Mouse (Mus musculus): ENCODE results near the gene Polr3b. TPM values are rescaled to one million over a fixed set of nuclear protein-coding genes. Genes with fewer than 3 reads are reported as not detected.
A peak's percentile ranks its signal among the peaks of the same experiment; 100 is the strongest.

Polr3b gene
- polyA plus RNA-seq, 2 experiments, result 10.6 to 13.5 TPM

- Histone ChIP-seq H3K4me3 (replicated peaks; ENCODE audit: low read length) (no peak overlapping the region), H3K27ac (replicated peaks; ENCODE audit: low read depth, low read length) (no peak overlapping the region), H3K4me1 (ENCODE audit: control insufficient read depth, insufficient read depth, low read length) (no peaks in the 10 kb centered on the region), H3K27me3 (ENCODE audit: control insufficient read depth, insufficient read depth, low read length) (no peaks in the 10 kb centered on the region), H3K9ac (ENCODE audit: low read depth, low read length, severe bottlenecking) (no peak overlapping the region), H3K36me3 (ENCODE audit: control insufficient read depth, insufficient read depth, low read length) (peaks cover 44% of the 10 kb centered on the region), H3K4me2 (replicated peaks; ENCODE audit: low read depth, low read length, severe bottlenecking) (no peak overlapping the region), H3K9me3 (ENCODE audit: control insufficient read depth, low read length) (no peaks in the 10 kb centered on the region)
- WGBS, result 66% methylated on average over 5 of the region's 5 CpGs
- TF ChIP-seq POLR2A (IDR thresholded peaks at IDR 0.05; ENCODE audit: borderline replicate concordance, extremely low read depth, insufficient read depth, insufficient read length), result no peak
- DNase-seq (ENCODE audit: low spot score), result peak; percentile 38
- no peak for ATAC-seq (ENCODE audit: low FRiP score, low read depth)
Observed at GRCm38 (mm10) chr10:84631182-84631581, 9.1 kb downstream of the Polr3b start.

GRCm38 (mm10) chr10:84632005-84632404 is 9.9 kb downstream of the Polr3b start:
- DNase-seq (ENCODE audit: low spot score) (no peak), ATAC-seq (ENCODE audit: low FRiP score, low read depth) (no peak)
- Histone ChIP-seq H3K27me3 (ENCODE audit: control insufficient read depth, insufficient read depth, low read length) (no peaks in the 10 kb centered on the region), H3K9ac (ENCODE audit: low read depth, low read length, severe bottlenecking) (no peak overlapping the region), H3K4me1 (ENCODE audit: control insufficient read depth, insufficient read depth, low read length) (no peaks in the 10 kb centered on the region), H3K27ac (replicated peaks; ENCODE audit: low read depth, low read length) (no peak overlapping the region), H3K4me3 (replicated peaks; ENCODE audit: low read length) (no peak overlapping the region), H3K36me3 (ENCODE audit: control insufficient read depth, insufficient read depth, low read length) (peaks cover 51% of the 10 kb centered on the region), H3K9me3 (ENCODE audit: control insufficient read depth, low read length) (no peaks in the 10 kb centered on the region), H3K4me2 (replicated peaks; ENCODE audit: low read depth, low read length, severe bottlenecking) (no peak overlapping the region)
- no peak for TF ChIP-seq POLR2A (IDR thresholded peaks at IDR 0.05; ENCODE audit: borderline replicate concordance, extremely low read depth, insufficient read depth, insufficient read length)
- 87% methylated on average over 4 of the region's 4 CpGs for WGBS

- no peaks in the 10 kb centered on the region for H3K4me1 ChIP-seq (ENCODE audit: control insufficient read depth, insufficient read depth, low read length)
- H3K4me3 ChIP-seq (replicated peaks; ENCODE audit: low read length), result no peak overlapping the region
- ATAC-seq (ENCODE audit: low FRiP score, low read depth) (no peak), DNase-seq (ENCODE audit: low spot score) (no peak)
- no peaks in the 10 kb centered on the region for H3K9me3 ChIP-seq (ENCODE audit: control insufficient read depth, low read length)
- H3K27ac ChIP-seq (replicated peaks; ENCODE audit: low read depth, low read length), result no peak overlapping the region
- H3K4me2 ChIP-seq (replicated peaks; ENCODE audit: low read depth, low read length, severe bottlenecking), result no peak overlapping the region
- H3K9ac ChIP-seq (ENCODE audit: low read depth, low read length, severe bottlenecking), result no peak overlapping the region
- H3K36me3 ChIP-seq (ENCODE audit: control insufficient read depth, insufficient read depth, low read length), result peaks cover 52% of the 10 kb centered on the region
- H3K27me3 ChIP-seq (ENCODE audit: control insufficient read depth, insufficient read depth, low read length), result no peaks in the 10 kb centered on the region
- TF ChIP-seq POLR2A (IDR thresholded peaks at IDR 0.05; ENCODE audit: borderline replicate concordance, extremely low read depth, insufficient read depth, insufficient read length), result no peak
- WGBS, result 93% methylated on average over 10 of the region's 10 CpGs
Observed at GRCm38 (mm10) chr10:84636656-84637055, 14.6 kb downstream of the Polr3b start.

GRCm38 (mm10) chr10:84638382-84638781 is 16.3 kb downstream of the Polr3b start:
- Histone ChIP-seq H3K27ac (replicated peaks; ENCODE audit: low read depth, low read length) (no peak overlapping the region), H3K36me3 (ENCODE audit: control insufficient read depth, insufficient read depth, low read length) (peaks cover 45% of the 10 kb centered on the region), H3K4me1 (ENCODE audit: control insufficient read depth, insufficient read depth, low read length) (no peaks in the 10 kb centered on the region), H3K9ac (ENCODE audit: low read depth, low read length, severe bottlenecking) (no peak overlapping the region), H3K4me3 (replicated peaks; ENCODE audit: low read length) (no peak overlapping the region), H3K4me2 (replicated peaks; ENCODE audit: low read depth, low read length, severe bottlenecking) (no peak overlapping the region), H3K9me3 (ENCODE audit: control insufficient read depth, low read length) (no peaks in the 10 kb centered on the region), H3K27me3 (ENCODE audit: control insufficient read depth, insufficient read depth, low read length) (no peaks in the 10 kb centered on the region)
- WGBS, result 80% methylated on average over 4 of the region's 4 CpGs
- TF ChIP-seq POLR2A (IDR thresholded peaks at IDR 0.05; ENCODE audit: borderline replicate concordance, extremely low read depth, insufficient read depth, insufficient read length), result no peak
- DNase-seq (ENCODE audit: low spot score), result no peak
- ATAC-seq (ENCODE audit: low FRiP score, low read depth), result no peak

- 78% methylated on average over 4 of the region's 4 CpGs for WGBS
- no peak for DNase-seq (ENCODE audit: low spot score)
- Histone ChIP-seq H3K27ac (replicated peaks; ENCODE audit: low read depth, low read length) (no peak overlapping the region), H3K4me1 (ENCODE audit: control insufficient read depth, insufficient read depth, low read length) (no peaks in the 10 kb centered on the region), H3K4me2 (replicated peaks; ENCODE audit: low read depth, low read length, severe bottlenecking) (no peak overlapping the region), H3K27me3 (ENCODE audit: control insufficient read depth, insufficient read depth, low read length) (no peaks in the 10 kb centered on the region), H3K4me3 (replicated peaks; ENCODE audit: low read length) (no peak overlapping the region), H3K9me3 (ENCODE audit: control insufficient read depth, low read length) (no peaks in the 10 kb centered on the region), H3K9ac (ENCODE audit: low read depth, low read length, severe bottlenecking) (no peak overlapping the region), H3K36me3 (ENCODE audit: control insufficient read depth, insufficient read depth, low read length) (peaks cover 41% of the 10 kb centered on the region)
- no peak for TF ChIP-seq POLR2A (IDR thresholded peaks at IDR 0.05; ENCODE audit: borderline replicate concordance, extremely low read depth, insufficient read depth, insufficient read length)
- no peak for ATAC-seq (ENCODE audit: low FRiP score, low read depth)
Observed at GRCm38 (mm10) chr10:84639525-84640287, 17.6 kb downstream of the Polr3b start.
